9 mouse cellular contexts compared by ENCODE assay signal in the genomic region with DNA sequence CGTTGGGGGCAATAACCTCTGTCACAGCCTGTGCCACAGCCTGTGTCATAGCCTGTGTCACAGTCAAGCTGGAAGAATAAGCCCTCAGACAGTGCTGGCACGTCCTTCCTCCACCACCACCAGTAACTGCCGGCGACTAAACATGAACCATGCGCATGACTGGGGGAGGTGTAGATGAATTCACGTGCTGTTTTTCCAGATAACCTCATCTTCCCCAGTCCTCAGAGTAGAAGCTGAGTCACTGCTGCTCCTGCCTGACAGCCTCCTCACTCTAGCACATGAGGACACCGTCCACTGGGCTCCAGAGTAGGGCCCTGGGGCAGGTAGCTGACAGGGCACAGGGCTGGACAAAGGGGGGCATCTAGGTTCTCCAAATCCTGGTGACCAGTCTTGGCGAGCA. TPM values are rescaled to one million over a fixed set of nuclear protein-coding genes. Genes with fewer than 3 reads are reported as not detected.
DNase-seq lines count a peak whose midpoint lies in the region; ATAC-seq and TF ChIP-seq lines count a peak whose summit lies in the region.
"Had no signal": no experiment of that assay in that cellular context is flagged by ENCODE, and none has a peak within 500 bp of the region (broad histone marks: within the 10 kb centered on the region; RNA-seq: fewer than 3 reads in every experiment).

No protein-coding gene starts in this region.

- no peak overlapping the region for H3K9ac ChIP-seq in lung, postnatal 0 days (replicated peaks; ENCODE audit: low read depth)

- H3K27me3 ChIP-seq in lung, postnatal 0 days (replicated peaks; ENCODE audit: insufficient read depth, low read length), result no peaks in the 10 kb centered on the region

- TF ChIP-seq POLR2A in lung, adult 2 months (IDR thresholded peaks at IDR 0.05; ENCODE audit: borderline replicate concordance, extremely low read depth, low read depth, low read length), result no peak

- no peaks in the 10 kb centered on the region for H3K9me3 ChIP-seq in lung, postnatal 0 days (ENCODE audit: low read length)

- H3K4me1 ChIP-seq in lung, postnatal 0 days (ENCODE audit: insufficient read depth, low read depth, low read length), result no peaks in the 10 kb centered on the region
- no peaks in the 10 kb centered on the region for H3K4me1 ChIP-seq in lung, adult 2 months (ENCODE audit: control insufficient read depth, insufficient read depth, low read length)

- H3K4me3 ChIP-seq in lung, postnatal 0 days (ENCODE audit: low read depth, low read length), result no peak overlapping the region
- H3K4me3 ChIP-seq in lung, adult 2 months (replicated peaks; ENCODE audit: extremely low read depth, low read depth, low read length), result no peak overlapping the region

- no peak for DNase-seq in lung, postnatal 0 days (ENCODE audit: low spot score)
- DNase-seq in lung, adult 2 months, result no peak
- peak; percentile 30 for DNase-seq in NIH3T3 (ENCODE audit: low read depth)
- DNase-seq in neural tube, embryonic 10.5 days (ENCODE audit: extremely low spot score, low spot score), result no peak
- DNase-seq in retina, postnatal 1 day, result no peak
- DNase-seq in testis, postnatal 10 days (ENCODE audit: low spot score), result no peak
- DNase-seq: cerebellum, adult 2 months had no signal

- TF ChIP-seq EP300 in lung, postnatal 0 days (IDR thresholded peaks at IDR 0.05), result no peak

- H3K27ac ChIP-seq in lung, postnatal 0 days (ENCODE audit: low read length), result no peak overlapping the region

- WGBS in lung, postnatal 0 days, result 70% methylated on average over 8 of the region's 8 CpGs
- WGBS in lung, adult 2 months, result 74% methylated on average over 8 of the region's 8 CpGs

- H3K36me3 ChIP-seq in lung, postnatal 0 days (ENCODE audit: insufficient read depth, low read length), result no peaks in the 10 kb centered on the region

- peak; percentile 26; the same call in 1 of the 2 replicates for ATAC-seq in lung, postnatal 0 days
- peak; percentile 21; the same call in 1 of the 2 replicates for ATAC-seq in granulocyte monocyte progenitor cell, adult 5-6 weeks (replicated peaks; ENCODE audit: poor library complexity, severe bottlenecking)
- ATAC-seq in megakaryocyte progenitor cell, adult 5-6 weeks (replicated peaks; ENCODE audit: poor library complexity), result peak; percentile 87

- no peak overlapping the region for H3K4me2 ChIP-seq in lung, postnatal 0 days (replicated peaks; ENCODE audit: low read depth, low read length)

- TF ChIP-seq CTCF in lung, postnatal 0 days (IDR thresholded peaks at IDR 0.05), result no peak
- TF ChIP-seq CTCF in lung, adult 2 months (IDR thresholded peaks at IDR 0.05; ENCODE audit: insufficient read depth, low read length), result no peak

RNA-seq across cellular contexts. Expression of a gene that starts 24.6 kb away (rescaled TPM):
- polyA plus RNA-seq in lung, postnatal 0 days (2015; fragmentation: Nextera tagmentation; extraction: Ambion mirVana), result 8.4 and 9.1 TPM in 2 replicates
- polyA plus RNA-seq in lung, adult 2 months (2012; rRNA removed), result 32.2 and 39.5 TPM in 2 replicates
- total RNA-seq in granulocyte monocyte progenitor cell, adult 5-6 weeks (2014; fragmentation: Nextera tagmentation), result 41.1 and 42.9 TPM in 2 replicates
- total RNA-seq in granulocyte monocyte progenitor cell, adult 5-6 weeks (2017), result 33.8 and 37.0 TPM in 2 replicates
- 29.7 and 32.8 TPM in 2 replicates for total RNA-seq in megakaryocyte progenitor cell, adult 5-6 weeks (2015)
- 33.0 and 34.2 TPM in 2 replicates for total RNA-seq in megakaryocyte progenitor cell, adult 5-6 weeks (2017)

RNA-seq across cellular contexts. Expression of a gene that starts 27.3 kb away (rescaled TPM):
- 10.3 and 12.8 TPM in 2 replicates for polyA plus RNA-seq in lung, postnatal 0 days (2015; fragmentation: Nextera tagmentation; extraction: Ambion mirVana)
- polyA plus RNA-seq in lung, adult 2 months (2012; rRNA removed), result 10.6 and 15.7 TPM in 2 replicates
- total RNA-seq in granulocyte monocyte progenitor cell, adult 5-6 weeks (2014; fragmentation: Nextera tagmentation), result 21.4 and 26.1 TPM in 2 replicates
- total RNA-seq in granulocyte monocyte progenitor cell, adult 5-6 weeks (2017), result 37.3 and 41.3 TPM in 2 replicates
- total RNA-seq in megakaryocyte progenitor cell, adult 5-6 weeks (2015), result 19.9 and 22.3 TPM in 2 replicates
- 45.6 and 51.2 TPM in 2 replicates for total RNA-seq in megakaryocyte progenitor cell, adult 5-6 weeks (2017)

Comparison
In these comparisons a context has a peak if more than half of its experiments do, and no peak if none do; other contexts are left out.
1. ATAC-seq: peak in every context shown above with its lines; median percentile 87 in megakaryocyte progenitor cell, adult 5-6 weeks; 26 in lung, postnatal 0 days; 21 in granulocyte monocyte progenitor cell, adult 5-6 weeks.